In genomic region chr19:25923727-25924384, GRCm38 (mm10) we compare ENCODE assay signal across 15 mouse cellular contexts.
A peak's percentile ranks its signal among the peaks of the same experiment; 100 is the strongest.
DNase-seq lines count a peak whose midpoint lies in the region; ATAC-seq lines count a peak whose summit lies in the region.
"Had no signal": no experiment of that assay in that cellular context is flagged by ENCODE, and none has a peak within 500 bp of the region (broad histone marks: within the 10 kb centered on the region; RNA-seq: fewer than 3 reads in every experiment).

No protein-coding gene starts in this region.

- H3K4me3 ChIP-seq in midbrain, embryonic 10.5 days, result no peak overlapping the region
- H3K4me3 ChIP-seq in midbrain, embryonic 16.5 days (ENCODE audit: low read depth, low read length), result no peak overlapping the region
- no peak overlapping the region for H3K4me3 ChIP-seq in embryonic facial prominence, embryonic 14.5 days (ENCODE audit: low read depth, low read length)
- H3K4me3 ChIP-seq in limb, embryonic 10.5 days, result no peak overlapping the region
- no peak overlapping the region for H3K4me3 ChIP-seq in midbrain, embryonic 14.5 days (replicated peaks; ENCODE audit: low read depth, low read length)
- H3K4me3 ChIP-seq: lung, embryonic 15.5 days had no signal

- DNase-seq in midbrain, embryonic 10.5 days (ENCODE audit: low spot score), result no peak
- DNase-seq in embryonic facial prominence, embryonic 14.5 days (ENCODE audit: low spot score), result peak; percentile 90
- peak; percentile 36 for DNase-seq in limb, embryonic 10.5 days (ENCODE audit: low spot score)
- peak; percentile 44 for DNase-seq in midbrain, embryonic 14.5 days
- DNase-seq in MN1 (ENCODE audit: low spot score), result no peak
- DNase-seq in adrenal gland, adult 8-10 months, result no peak
- no peak for DNase-seq in cerebellum, adult 9-10 months
- DNase-seq: cerebellum, postnatal 36 days; kidney, adult 8-10 months; liver; right cerebral cortex, postnatal 4 days; thymus, adult 18-20 months had no signal

- H3K36me3 ChIP-seq in midbrain, embryonic 10.5 days, result no peaks in the 10 kb centered on the region
- no peaks in the 10 kb centered on the region for H3K36me3 ChIP-seq in midbrain, embryonic 16.5 days (ENCODE audit: control insufficient read depth, insufficient read depth, low read length)
- H3K36me3 ChIP-seq in embryonic facial prominence, embryonic 14.5 days (ENCODE audit: control insufficient read depth, insufficient read depth, low read length), result no peaks in the 10 kb centered on the region
- no peaks in the 10 kb centered on the region for H3K36me3 ChIP-seq in limb, embryonic 10.5 days
- no peaks in the 10 kb centered on the region for H3K36me3 ChIP-seq in midbrain, embryonic 14.5 days (ENCODE audit: control insufficient read depth, insufficient read depth, low read length)
- H3K36me3 ChIP-seq: lung, embryonic 15.5 days had no signal

- H3K4me1 ChIP-seq in midbrain, embryonic 10.5 days, result peaks cover 15% of the 10 kb centered on the region
- H3K4me1 ChIP-seq in midbrain, embryonic 16.5 days (ENCODE audit: control insufficient read depth, insufficient read depth, low read length), result no peaks in the 10 kb centered on the region
- H3K4me1 ChIP-seq in embryonic facial prominence, embryonic 14.5 days (ENCODE audit: control insufficient read depth, insufficient read depth, low read length), result peaks cover 18% of the 10 kb centered on the region; the same call in 1 of the 2 replicates
- H3K4me1 ChIP-seq in limb, embryonic 10.5 days, result peaks cover 46% of the 10 kb centered on the region
- H3K4me1 ChIP-seq in midbrain, embryonic 14.5 days (ENCODE audit: control insufficient read depth, insufficient read depth, low read length), result 0 out of 2 replicates have a peak, but pooled peaks cover 4% of the 10 kb centered on the region

- H3K9me3 ChIP-seq in midbrain, embryonic 10.5 days (replicated peaks), result no peaks in the 10 kb centered on the region
- H3K9me3 ChIP-seq in midbrain, embryonic 16.5 days (replicated peaks; ENCODE audit: control insufficient read depth, low read length, poor library complexity, severe bottlenecking), result no peaks in the 10 kb centered on the region
- H3K9me3 ChIP-seq in embryonic facial prominence, embryonic 14.5 days (ENCODE audit: control insufficient read depth, low read length), result no peaks in the 10 kb centered on the region
- H3K9me3 ChIP-seq in limb, embryonic 10.5 days (replicated peaks), result no peaks in the 10 kb centered on the region
- no peaks in the 10 kb centered on the region for H3K9me3 ChIP-seq in midbrain, embryonic 14.5 days (ENCODE audit: control insufficient read depth, low read length)
- H3K9me3 ChIP-seq: lung, embryonic 15.5 days had no signal

- WGBS in midbrain, embryonic 10.5 days, result 76% methylated on average over 10 of the region's 10 CpGs
- WGBS in midbrain, embryonic 16.5 days, result 49% methylated on average over 10 of the region's 10 CpGs
- 21% methylated on average over 10 of the region's 10 CpGs for WGBS in embryonic facial prominence, embryonic 14.5 days
- 42% methylated on average over 10 of the region's 10 CpGs for WGBS in limb, embryonic 10.5 days
- 32% methylated on average over 10 of the region's 10 CpGs for whole genome bisulfite sequencing in midbrain, embryonic 14.5 days

- H3K9ac ChIP-seq in midbrain, embryonic 16.5 days (ENCODE audit: low read depth, low read length), result no peak overlapping the region
- no peak overlapping the region for H3K9ac ChIP-seq in embryonic facial prominence, embryonic 14.5 days (ENCODE audit: low read depth, low read length)
- H3K9ac ChIP-seq in midbrain, embryonic 14.5 days (replicated peaks; ENCODE audit: low read length), result no peak overlapping the region
- H3K9ac ChIP-seq: lung, embryonic 15.5 days had no signal

- no peak for ATAC-seq in midbrain, embryonic 16.5 days
- ATAC-seq in embryonic facial prominence, embryonic 14.5 days (ENCODE audit: low read depth), result peak; percentile 87
- peak; percentile 50; the same call in 1 of the 2 replicates for ATAC-seq in midbrain, embryonic 14.5 days (ENCODE audit: low FRiP score, low TSS enrichment)
- ATAC-seq: Patski had no signal

- no peak overlapping the region for H3K4me2 ChIP-seq in midbrain, embryonic 16.5 days (ENCODE audit: low read length)
- H3K4me2 ChIP-seq in embryonic facial prominence, embryonic 14.5 days (ENCODE audit: low read depth, low read length), result no peak overlapping the region
- H3K4me2 ChIP-seq in midbrain, embryonic 14.5 days (ENCODE audit: low read length), result no peak overlapping the region
- H3K4me2 ChIP-seq: lung, embryonic 15.5 days had no signal

- H3K27me3 ChIP-seq in midbrain, embryonic 10.5 days (ENCODE audit: low read depth, poor library complexity, severe bottlenecking), result no peaks in the 10 kb centered on the region
- H3K27me3 ChIP-seq in midbrain, embryonic 16.5 days (ENCODE audit: control insufficient read depth, insufficient read depth, low read depth, low read length), result no peaks in the 10 kb centered on the region
- H3K27me3 ChIP-seq in embryonic facial prominence, embryonic 14.5 days (replicated peaks; ENCODE audit: control insufficient read depth, insufficient read depth, low read length), result no peaks in the 10 kb centered on the region
- H3K27me3 ChIP-seq in limb, embryonic 10.5 days (ENCODE audit: low read depth, poor library complexity, severe bottlenecking), result no peaks in the 10 kb centered on the region
- H3K27me3 ChIP-seq in midbrain, embryonic 14.5 days (ENCODE audit: control insufficient read depth, insufficient read depth, low read length), result no peaks in the 10 kb centered on the region
- H3K27me3 ChIP-seq: lung, embryonic 15.5 days had no signal

- peak overlapping the region; percentile 49 for H3K27ac ChIP-seq in midbrain, embryonic 10.5 days (replicated peaks)
- H3K27ac ChIP-seq in midbrain, embryonic 16.5 days (ENCODE audit: low read length), result no peak overlapping the region
- peak overlapping the region; percentile 63 for H3K27ac ChIP-seq in embryonic facial prominence, embryonic 14.5 days (replicated peaks; ENCODE audit: low read depth, low read length)
- peak overlapping the region; percentile 56; the same call in 1 of the 2 replicates for H3K27ac ChIP-seq in limb, embryonic 10.5 days
- H3K27ac ChIP-seq in midbrain, embryonic 14.5 days (replicated peaks; ENCODE audit: low read depth, low read length), result no peak overlapping the region
- H3K27ac ChIP-seq: lung, embryonic 15.5 days had no signal

Comparison
In these comparisons a context has a peak if more than half of its experiments do, and no peak if none do; other contexts are left out.
1. DNase-seq: peak in embryonic facial prominence, embryonic 14.5 days (single experiment), limb, embryonic 10.5 days (single experiment) and midbrain, embryonic 14.5 days (single experiment); none in midbrain, embryonic 10.5 days (single experiment), MN1 (single experiment), adrenal gland, adult 8-10 months (single experiment) and cerebellum, adult 9-10 months (single experiment).
2. H3K27ac ChIP-seq: peak in midbrain, embryonic 10.5 days (single experiment), embryonic facial prominence, embryonic 14.5 days (single experiment) and limb, embryonic 10.5 days (single experiment); none in midbrain, embryonic 16.5 days (single experiment) and midbrain, embryonic 14.5 days (single experiment).